Mouse (Mus musculus) hindbrain, embryonic 13.5 days (tissue): Measurements from ENCODE around the gene Sept9. TPM values are rescaled to one million over a fixed set of nuclear protein-coding genes. Genes with fewer than 3 reads are reported as not detected.

Experiments used
- ATAC-seq: fragments of 200-750 bp; cut with Nextera tagmentation; 2 replicates; pipeline ENCODE4 v1.8.0; 2017; ENCODE audit warnings: moderate TSS enrichment; ENCODE audit not compliant: low FRiP score
- H3K27ac ChIP-seq: fragments of 300-500 bp; sonication (generic); 2 replicates; pipeline ENCODE4 v1.5.1; 2015; ENCODE audit warnings: inconsistent platforms, mild to moderate bottlenecking, moderate library complexity
- H3K27me3 ChIP-seq: fragments of 300-500 bp; sonication (generic); 2 replicates; pipeline ENCODE4 v1.6.1; 2015; ENCODE audit warnings: mild to moderate bottlenecking, inconsistent platforms
- H3K36me3 ChIP-seq: fragments of 300-500 bp; sonication (generic); 2 replicates; pipeline ENCODE4 v1.6.1; 2015; ENCODE audit warnings: mild to moderate bottlenecking, inconsistent platforms
- H3K4me1 ChIP-seq: fragments of 300-500 bp; sonication (generic); replicated peaks from 2 replicates; pipeline ENCODE4 v1.6.1; 2015; ENCODE audit warnings: inconsistent platforms
- H3K4me2 ChIP-seq: fragments of 300-500 bp; sonication (generic); 2 replicates; pipeline ENCODE4 v1.6.1; 2015; ENCODE audit warnings: inconsistent platforms, mild to moderate bottlenecking, moderate library complexity
- H3K4me3 ChIP-seq: fragments of 300-500 bp; sonication (generic); 2 replicates; pipeline ENCODE4 v1.5.1; 2015; ENCODE audit warnings: mild to moderate bottlenecking, inconsistent platforms
- H3K9ac ChIP-seq: fragments of 300-500 bp; sonication (generic); 2 replicates; pipeline ENCODE4 v1.6.1; 2015; ENCODE audit warnings: mild to moderate bottlenecking, inconsistent platforms
- H3K9me3 ChIP-seq: fragments of 300-500 bp; sonication (generic); 2 replicates; pipeline ENCODE4 v1.6.1; 2016; ENCODE audit warnings: inconsistent platforms
- WGBS: fragments of 180-500 bp; shearing (Covaris S2); methylation state at CpG from one replicate; pipeline ENCODE4 v1.1.7; 2015; 5-methylcytosine and 5-hydroxymethylcytosine counted together
- polyA plus RNA-seq: library from polyadenylated mRNA; unstranded; fragments of >200 nt; fragmentation: Nextera tagmentation; extraction: Ambion mirVana; gene quantifications from 2 replicates; pipeline ENCODE4 v1.2.1, GENCODE M21; 2015

Sept9 gene
- polyA plus RNA-seq, 1 experiment from 2014 or later, result 117 TPM

GRCm38 (mm10) chr11:117254161-117255107 is 55.0 kb downstream of the Sept9 start:
- no peak overlapping the region for H3K4me3 ChIP-seq
- H3K9me3 ChIP-seq, result no peaks in the 10 kb centered on the region
- peak; percentile 21; the same call in 1 of the 2 replicates for ATAC-seq
- WGBS, result 59% methylated on average over 18 of the region's 18 CpGs
- H3K27me3 ChIP-seq, result no peaks in the 10 kb centered on the region; the same call in 1 of the 2 replicates
- H3K4me1 ChIP-seq, result peaks cover 26% of the 10 kb centered on the region
- no peak overlapping the region for H3K27ac ChIP-seq
- H3K36me3 ChIP-seq, result no peaks in the 10 kb centered on the region
- no peak overlapping the region for H3K9ac ChIP-seq
- H3K4me2 ChIP-seq, result no peak overlapping the region

GRCm38 (mm10) chr11:117255108-117255489 is 55.6 kb downstream of the Sept9 start:
- no peak for ATAC-seq
- no peaks in the 10 kb centered on the region for H3K9me3 ChIP-seq
- 89% methylated on average over 3 of the region's 3 CpGs for WGBS
- H3K4me3 ChIP-seq, result no peak overlapping the region
- no peak overlapping the region for H3K4me2 ChIP-seq
- no peak overlapping the region for H3K9ac ChIP-seq
- H3K27ac ChIP-seq, result no peak overlapping the region
- no peaks in the 10 kb centered on the region for H3K36me3 ChIP-seq
- H3K27me3 ChIP-seq, result no peaks in the 10 kb centered on the region; the same call in 1 of the 2 replicates
- peaks cover 22% of the 10 kb centered on the region for H3K4me1 ChIP-seq

GRCm38 (mm10) chr11:117256088-117256487 is 56.6 kb downstream of the Sept9 start:
- Histone ChIP-seq H3K36me3 (no peaks in the 10 kb centered on the region), H3K27ac (0 out of 2 replicates have a peak overlapping the region, but pooled peaks have one; percentile 35), H3K9me3 (no peaks in the 10 kb centered on the region), H3K9ac (no peak overlapping the region), H3K4me2 (no peak overlapping the region), H3K4me1 (peaks cover 22% of the 10 kb centered on the region), H3K4me3 (no peak overlapping the region), H3K27me3 (no peaks in the 10 kb centered on the region; the same call in 1 of the 2 replicates)
- ATAC-seq, result no peak
- 60% methylated on average over 9 of the region's 9 CpGs for WGBS

GRCm38 (mm10) chr11:117256840-117257239 is 57.4 kb downstream of the Sept9 start:
- Histone ChIP-seq H3K4me3 (no peak overlapping the region), H3K36me3 (no peaks in the 10 kb centered on the region), H3K4me1 (peaks cover 22% of the 10 kb centered on the region), H3K9ac (no peak overlapping the region), H3K9me3 (no peaks in the 10 kb centered on the region), H3K27me3 (no peaks in the 10 kb centered on the region; the same call in 1 of the 2 replicates), H3K4me2 (no peak overlapping the region), H3K27ac (no peak overlapping the region)
- WGBS, result 93% methylated on average over 6 of the region's 6 CpGs
- no peak for ATAC-seq

GRCm38 (mm10) chr11:117257266-117257665 is 57.8 kb downstream of the Sept9 start:
- 92% methylated on average over 1 of the region's 1 CpGs for WGBS
- no peaks in the 10 kb centered on the region for H3K36me3 ChIP-seq
- no peak for ATAC-seq

GRCm38 (mm10) chr11:117257842-117258241 is 58.4 kb downstream of the Sept9 start:
- Histone ChIP-seq H3K27me3 (no peaks in the 10 kb centered on the region; the same call in 1 of the 2 replicates), H3K4me1 (peaks cover 22% of the 10 kb centered on the region), H3K9me3 (no peaks in the 10 kb centered on the region), H3K9ac (no peak overlapping the region), H3K4me3 (no peak overlapping the region), H3K36me3 (no peaks in the 10 kb centered on the region), H3K27ac (no peak overlapping the region), H3K4me2 (no peak overlapping the region)
- no peak for ATAC-seq

More at GRCm38 (mm10) chr11:117257266-117257665, 57.8 kb downstream of the Sept9 start:
- H3K27me3 ChIP-seq, result no peaks in the 10 kb centered on the region; the same call in 1 of the 2 replicates
- H3K4me2 ChIP-seq, result no peak overlapping the region
- no peak overlapping the region for H3K4me3 ChIP-seq
- no peaks in the 10 kb centered on the region for H3K9me3 ChIP-seq
- no peak overlapping the region for H3K9ac ChIP-seq
- peaks cover 22% of the 10 kb centered on the region for H3K4me1 ChIP-seq
- H3K27ac ChIP-seq, result no peak overlapping the region

GRCm38 (mm10) chr11:117259178-117259960 is 59.9 kb downstream of the Sept9 start:
- no peaks in the 10 kb centered on the region for H3K9me3 ChIP-seq
- no peak for ATAC-seq
- H3K9ac ChIP-seq, result no peak overlapping the region
- peaks cover 25% of the 10 kb centered on the region for H3K4me1 ChIP-seq
- no peak overlapping the region for H3K4me3 ChIP-seq
- 85% methylated on average over 9 of the region's 9 CpGs for WGBS
- no peak overlapping the region for H3K4me2 ChIP-seq
- no peaks in the 10 kb centered on the region for H3K36me3 ChIP-seq
- no peaks in the 10 kb centered on the region for H3K27me3 ChIP-seq
- no peak overlapping the region for H3K27ac ChIP-seq

GRCm38 (mm10) chr11:117260631-117261030 is 61.2 kb downstream of the Sept9 start:
- Histone ChIP-seq H3K9ac (no peak overlapping the region), H3K36me3 (no peaks in the 10 kb centered on the region), H3K4me2 (no peak overlapping the region), H3K4me1 (peaks cover 32% of the 10 kb centered on the region), H3K27me3 (0 out of 2 replicates have a peak, but pooled peaks cover 3% of the 10 kb centered on the region), H3K4me3 (no peak overlapping the region), H3K9me3 (no peaks in the 10 kb centered on the region), H3K27ac (peak overlapping the region; percentile 12; the same call in 1 of the 2 replicates)
- ATAC-seq, result no peak
- WGBS, result 51% methylated on average over 9 of the region's 9 CpGs

GRCm38 (mm10) chr11:117263096-117263808 is 63.8 kb downstream of the Sept9 start:
- 49% methylated on average over 9 of the region's 9 CpGs for WGBS
- Histone ChIP-seq H3K4me3 (no peak overlapping the region), H3K36me3 (no peaks in the 10 kb centered on the region), H3K4me2 (no peak overlapping the region), H3K9me3 (no peaks in the 10 kb centered on the region), H3K9ac (no peak overlapping the region), H3K4me1 (peaks cover 49% of the 10 kb centered on the region), H3K27me3 (peaks cover 10% of the 10 kb centered on the region; the same call in 1 of the 2 replicates), H3K27ac (no peak overlapping the region)
- no peak for ATAC-seq

- 57% methylated on average over 13 of the region's 13 CpGs for WGBS
- Histone ChIP-seq H3K36me3 (no peaks in the 10 kb centered on the region), H3K9me3 (no peaks in the 10 kb centered on the region), H3K4me2 (no peak overlapping the region), H3K9ac (no peak overlapping the region), H3K27me3 (peaks cover 10% of the 10 kb centered on the region; the same call in 1 of the 2 replicates), H3K4me3 (no peak overlapping the region), H3K27ac (no peak overlapping the region), H3K4me1 (peaks cover 60% of the 10 kb centered on the region)
- ATAC-seq, result no peak
Observed at GRCm38 (mm10) chr11:117264162-117265021, 64.9 kb downstream of the Sept9 start.
